Mouse (Mus musculus) fibroblast of lung, adult 2 months (primary cell): ENCODE data around the gene Fam25c.
A peak's percentile ranks its signal among the peaks of the same experiment; 100 is the strongest.
"Not testable (repeated sequence)": the region's sequence is repeated elsewhere in the genome, so short reads cannot be mapped to it uniquely, and the experiment has no call there.

Experiments
- DNase-seq: peaks from one replicate; pipeline ENCODE4 v3.0.0-alpha.2; 2011; ENCODE audit warnings: low read depth

Gene Fam25c

DNA sequence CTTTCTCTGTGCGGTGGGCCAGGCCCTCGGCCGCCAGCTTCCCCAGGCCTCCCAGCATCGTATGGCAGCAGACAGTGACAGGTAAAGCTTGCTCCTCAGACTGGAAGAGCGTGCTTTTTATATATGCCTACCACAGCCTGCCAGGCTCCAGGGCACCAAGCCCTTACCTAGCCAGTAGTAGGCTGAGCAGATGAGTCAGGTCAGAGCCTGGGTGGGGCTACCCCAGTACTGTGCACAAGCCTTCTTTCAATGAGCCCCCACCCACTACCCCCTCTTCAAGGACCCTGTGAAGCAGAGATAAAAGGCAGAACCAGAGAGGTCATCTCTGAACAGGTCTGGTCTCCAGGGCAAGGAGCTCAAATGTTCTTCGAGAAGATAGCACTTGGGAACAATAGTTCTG, at the start of gene Fam25c:
Fam25c (minus strand) TSS at position 133 of the 400 bp plus-strand sequence.
- no peak for DNase-seq

DNA sequence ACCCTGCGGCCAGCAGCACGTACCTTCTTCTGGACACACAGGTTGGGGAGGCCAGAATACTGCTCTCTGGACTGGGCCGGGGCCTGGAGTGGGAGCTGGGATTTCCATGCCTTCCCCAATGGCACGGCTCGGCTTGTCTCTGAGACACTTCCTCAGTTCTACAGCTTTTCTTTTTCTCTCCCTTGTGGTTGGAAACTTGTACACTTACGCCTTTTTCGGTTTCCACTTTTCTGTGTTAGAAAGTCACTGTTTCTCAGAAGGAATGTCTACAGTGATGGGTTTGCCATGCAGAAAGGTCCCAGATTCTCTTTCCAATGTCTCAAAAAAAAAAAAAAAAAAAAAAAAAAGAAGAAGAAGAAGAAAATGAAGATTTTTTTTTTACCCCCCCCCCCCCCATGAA, 48.2 kb upstream of the Fam25c start:
- no peak for DNase-seq

DNA sequence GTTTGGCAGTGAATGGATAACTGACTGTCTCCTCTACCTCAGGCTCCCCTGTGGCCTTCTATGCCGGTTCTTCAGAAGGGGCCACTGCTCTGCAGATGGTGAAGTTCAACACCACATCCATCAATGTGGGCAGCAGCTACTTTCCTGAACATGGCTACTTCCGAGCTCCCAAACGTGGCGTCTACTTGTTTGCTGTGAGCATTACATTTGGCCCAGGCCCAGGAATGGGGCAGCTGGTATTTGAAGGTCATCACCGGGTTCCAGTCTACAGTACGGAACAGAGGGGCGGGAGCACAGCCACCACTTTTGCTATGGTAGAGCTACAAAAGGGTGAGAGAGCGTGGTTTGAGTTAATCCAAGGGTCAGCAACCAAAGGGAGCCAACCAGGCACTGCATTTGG, 47.6 kb upstream of the Fam25c start:
- no peak for DNase-seq

DNA sequence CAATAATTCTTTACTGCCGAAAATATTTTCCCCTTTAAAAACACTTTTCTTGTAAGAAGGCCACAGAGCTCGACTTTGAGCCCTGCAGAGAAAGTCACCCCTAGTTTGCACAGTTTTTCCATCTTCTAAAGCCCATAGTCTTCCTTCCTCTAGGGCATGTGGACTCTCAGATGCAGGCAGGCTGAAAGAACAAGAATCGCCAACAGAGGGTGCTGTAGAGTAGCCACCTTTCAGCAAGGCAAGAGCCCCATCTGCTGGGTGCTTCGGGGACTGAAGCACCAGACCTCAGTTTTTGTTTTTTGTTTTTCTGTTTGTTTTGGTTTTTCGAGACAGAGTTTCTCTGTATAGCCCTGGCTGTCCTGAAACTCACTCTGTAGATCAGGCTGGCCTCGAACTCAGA, 45.9 kb upstream of the Fam25c start:
- DNase-seq, result peak; percentile 23

DNA sequence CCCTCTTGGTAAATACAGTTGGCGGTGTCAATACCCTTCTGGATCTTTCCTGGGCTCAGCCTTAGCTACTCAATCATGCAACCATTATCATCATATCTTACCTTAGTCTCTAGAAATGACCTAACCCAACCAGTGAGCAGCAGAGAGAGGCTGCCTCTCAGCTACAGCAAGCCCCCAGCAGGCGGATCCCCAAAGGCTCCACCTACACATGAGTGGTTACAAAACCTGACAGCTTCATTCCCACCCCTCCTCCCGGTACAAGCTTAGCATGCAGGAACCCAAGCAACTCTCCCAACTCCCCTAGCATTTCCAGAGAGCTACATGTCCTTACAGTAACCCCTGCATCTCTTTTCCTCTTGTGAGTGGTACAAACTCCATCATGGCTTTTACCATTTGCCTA, 44.8 kb upstream of the Fam25c start:
- no peak for DNase-seq

DNA sequence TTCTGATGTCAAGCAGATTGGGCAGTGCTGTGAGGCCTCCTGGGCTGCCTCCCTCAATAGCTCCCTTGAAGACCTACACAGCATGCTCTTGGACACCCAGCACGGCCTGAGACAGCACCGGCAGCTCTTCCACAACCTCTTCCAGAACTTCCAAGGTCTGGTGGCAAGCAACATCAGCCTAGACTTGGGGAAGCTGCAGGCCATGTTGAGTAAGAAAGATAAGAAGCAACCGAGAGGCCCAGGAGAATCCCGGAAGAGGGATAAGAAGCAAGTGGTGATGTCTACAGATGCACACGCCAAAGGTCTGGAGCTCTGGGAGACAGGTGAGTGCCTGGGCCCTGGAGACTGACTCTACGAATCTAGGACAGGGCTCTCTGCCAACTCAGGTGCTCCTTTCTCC, 44.1 kb upstream of the Fam25c start:
- no peak for DNase-seq

DNA sequence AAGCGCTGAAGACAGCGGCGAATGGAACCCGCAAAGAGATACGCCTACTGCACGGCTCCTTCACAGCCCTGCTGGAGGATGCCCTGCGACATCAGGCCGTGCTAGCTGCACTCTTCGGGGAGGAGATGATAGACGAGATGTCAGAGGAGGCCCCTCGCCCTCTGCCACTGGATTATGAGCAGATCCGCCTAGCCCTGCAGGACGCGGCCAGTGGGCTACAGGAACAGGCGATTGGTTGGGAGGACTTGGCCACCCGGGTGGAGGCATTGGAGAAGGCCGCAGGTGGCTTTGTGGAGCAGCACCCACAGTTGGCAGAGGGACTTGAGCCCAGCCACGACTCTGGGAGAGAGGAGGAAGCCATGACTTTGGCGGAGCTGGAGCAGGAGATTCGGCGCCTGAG, 43.7 kb upstream of the Fam25c start:
- DNase-seq, result no peak

DNA sequence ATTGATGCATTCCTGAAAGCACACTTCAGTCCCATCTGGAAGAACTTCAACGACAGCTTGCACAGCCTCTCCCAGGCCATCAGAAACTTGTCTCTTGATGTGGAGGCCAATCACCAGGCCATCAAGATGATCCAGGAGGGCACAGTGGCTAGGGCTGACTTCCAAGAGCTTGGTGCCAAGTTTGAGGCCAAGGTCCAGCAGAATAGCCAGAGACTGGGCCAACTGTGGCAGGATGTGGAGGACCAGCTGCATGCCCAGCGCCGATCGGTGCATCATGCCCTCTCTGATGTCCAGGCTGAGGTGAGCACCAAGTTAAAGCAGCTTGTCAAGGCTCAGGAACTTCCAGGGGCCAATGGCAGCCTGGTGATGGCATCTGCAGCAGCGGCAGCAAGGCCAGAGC, 42.6 kb upstream of the Fam25c start:
- no peak for DNase-seq

DNA sequence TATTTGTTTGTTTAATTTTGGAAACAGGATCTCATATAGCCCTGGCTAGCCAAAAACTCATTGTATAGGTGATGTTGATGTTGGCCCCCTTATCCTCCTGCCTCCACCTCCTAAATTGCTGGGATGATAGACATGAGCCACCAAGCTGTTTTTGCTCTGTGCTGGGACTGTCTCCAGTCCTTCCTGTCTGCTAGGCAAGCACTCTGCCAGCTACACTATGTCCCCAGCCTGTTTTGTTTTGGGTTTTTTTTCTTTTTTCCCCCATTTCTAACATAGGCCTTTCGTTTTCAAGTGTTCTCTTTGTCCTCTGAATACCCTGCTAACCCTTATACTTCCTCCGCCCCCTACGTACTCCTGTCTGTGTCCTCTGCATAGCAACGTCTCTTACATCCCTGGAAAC, 38.1 kb upstream of the Fam25c start:
- DNase-seq, result no peak

DNA sequence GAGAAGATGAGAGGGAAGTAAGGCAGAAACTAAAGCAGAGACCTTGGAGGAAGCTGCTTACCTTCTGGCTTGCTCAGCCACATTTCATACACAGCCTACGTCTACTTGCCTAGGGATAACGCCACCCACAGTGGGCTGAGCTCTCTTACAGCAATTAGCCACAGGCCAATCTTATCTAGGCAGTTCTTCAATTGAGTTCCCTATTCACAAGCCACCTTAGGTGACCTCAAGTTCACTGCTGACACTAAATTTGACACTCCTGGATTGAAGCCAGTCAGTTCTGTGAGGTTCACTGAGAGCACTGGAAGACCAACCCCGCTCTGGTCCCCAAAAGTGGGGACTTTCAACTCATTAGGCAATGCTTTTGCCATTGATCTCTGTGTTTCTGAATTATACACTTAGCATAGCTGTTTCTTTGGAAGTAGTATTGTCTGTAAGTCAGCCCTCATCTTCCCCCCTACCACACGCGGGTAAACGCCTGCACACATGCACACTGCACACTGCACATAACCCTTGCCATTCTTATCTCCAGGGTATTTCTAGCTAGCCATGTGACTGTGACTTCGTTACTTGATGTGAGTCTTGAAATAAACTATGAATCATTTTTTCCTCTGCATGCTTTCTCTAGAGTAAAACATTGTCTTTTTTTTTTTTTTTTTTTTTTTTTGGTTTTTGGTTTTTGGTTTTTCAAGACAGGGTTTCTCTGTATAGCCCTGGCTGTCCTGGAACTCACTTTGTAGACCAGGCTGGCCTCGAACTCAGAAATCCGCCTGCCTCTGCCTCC, 27.9 kb upstream of the Fam25c start:
- DNase-seq, result no peak

DNA sequence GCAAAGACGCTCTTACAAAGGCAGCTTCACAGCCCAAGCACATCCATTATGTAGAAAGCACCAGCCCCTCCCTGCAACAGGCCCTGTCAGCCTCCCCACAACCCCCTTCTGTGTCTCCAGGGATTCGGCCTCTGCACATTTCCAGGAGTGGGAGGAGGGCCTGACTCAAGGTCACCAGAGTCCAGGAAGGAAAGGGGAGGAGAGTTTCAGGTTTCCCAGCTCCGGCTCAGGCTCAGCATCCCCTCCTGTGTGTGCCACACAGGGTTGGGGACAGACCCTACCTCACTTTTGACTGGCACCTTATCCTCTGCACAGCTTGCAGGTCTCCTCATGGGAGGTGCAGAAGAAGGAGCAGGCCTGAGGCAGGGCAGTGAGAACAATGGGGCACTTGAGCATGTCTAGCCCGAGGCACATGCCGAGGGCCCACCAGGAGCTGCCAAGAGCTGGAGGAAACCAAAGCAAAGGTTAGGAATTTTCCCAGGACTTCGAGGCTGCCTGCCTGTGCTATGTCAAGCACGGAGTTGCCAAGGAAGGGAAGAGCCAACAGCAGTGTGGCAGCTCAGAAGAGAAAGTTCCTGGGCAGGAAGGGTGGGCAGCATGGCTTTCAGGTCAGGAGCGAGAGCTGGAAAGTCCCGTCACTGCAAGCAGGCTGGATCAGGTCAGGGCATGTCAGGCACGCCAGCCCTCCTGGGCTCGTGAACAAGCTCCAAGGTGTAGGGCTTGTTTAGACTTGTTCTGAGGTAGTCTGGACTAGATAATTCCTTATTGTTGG, 23.5 kb upstream of the Fam25c start:
- peak; percentile 94 for DNase-seq

DNA sequence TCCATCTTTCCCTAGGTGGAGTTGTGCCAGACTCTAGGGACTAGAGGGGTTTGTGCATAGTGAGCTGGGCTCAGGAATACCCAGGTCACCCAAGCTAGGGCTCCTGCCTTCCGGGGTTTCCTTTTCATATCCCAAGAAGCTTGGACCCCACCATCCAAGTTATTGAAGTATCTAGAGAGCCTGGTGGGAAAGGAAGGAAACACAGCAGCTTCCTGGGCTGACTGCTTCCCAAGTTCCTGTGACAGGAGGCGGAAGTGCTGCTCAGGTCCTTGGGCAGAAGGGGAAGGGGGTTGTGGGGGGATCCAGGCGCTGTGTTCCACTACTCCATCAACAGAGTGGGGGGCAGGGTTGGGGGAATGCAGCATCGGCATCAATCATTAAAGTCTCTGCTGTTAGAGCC, 21.9 kb upstream of the Fam25c start:
- no peak for DNase-seq

DNA sequence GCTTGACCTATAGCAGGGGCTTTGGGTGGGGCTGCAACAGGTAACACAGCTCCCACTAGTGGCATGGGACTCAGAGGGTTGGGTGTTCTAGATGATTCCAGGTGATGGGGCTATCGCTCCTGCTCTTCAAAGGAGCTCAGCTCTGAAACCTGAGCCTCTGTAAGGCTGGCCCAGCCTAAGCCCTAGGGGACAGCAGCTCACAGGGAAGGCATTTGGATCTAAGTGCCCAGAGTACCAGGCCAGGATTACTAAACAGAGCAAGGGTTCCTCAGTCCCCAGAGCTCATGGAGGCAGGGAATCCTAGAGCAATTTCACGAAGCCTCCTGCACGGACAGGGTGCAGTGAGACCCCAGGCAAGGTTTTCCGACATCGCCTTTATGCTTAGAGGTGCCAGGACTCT, 20.7 kb upstream of the Fam25c start:
- no peak for DNase-seq

DNA sequence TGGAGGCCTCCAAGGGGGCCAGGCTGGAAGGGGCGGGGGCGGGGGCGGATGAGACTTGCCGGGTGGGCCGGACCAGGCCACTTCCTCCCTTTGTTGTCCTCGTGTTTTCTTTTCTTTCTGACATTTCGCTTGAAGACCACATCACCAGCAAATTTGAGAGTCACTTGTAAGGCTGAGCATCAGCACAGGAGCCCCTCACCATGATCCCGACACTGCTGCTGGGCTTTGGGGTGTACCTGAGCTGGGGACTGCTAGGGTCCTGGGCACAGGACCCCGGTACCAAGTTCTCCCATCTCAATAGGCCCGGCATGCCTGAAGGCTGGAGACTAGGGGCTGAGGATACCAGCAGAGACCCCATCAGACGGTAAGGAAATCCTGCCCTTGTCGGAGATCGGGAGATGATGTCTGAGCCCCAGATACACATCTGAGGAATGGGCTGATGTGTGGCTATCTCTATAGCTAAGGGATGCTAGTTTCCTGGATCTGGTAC, 20.2 kb upstream of the Fam25c start, which contains the start of gene Mmrn2:
Mmrn2 (plus strand) TSS at position 51 of the 490 bp plus-strand sequence.
- no peak for DNase-seq

DNA sequence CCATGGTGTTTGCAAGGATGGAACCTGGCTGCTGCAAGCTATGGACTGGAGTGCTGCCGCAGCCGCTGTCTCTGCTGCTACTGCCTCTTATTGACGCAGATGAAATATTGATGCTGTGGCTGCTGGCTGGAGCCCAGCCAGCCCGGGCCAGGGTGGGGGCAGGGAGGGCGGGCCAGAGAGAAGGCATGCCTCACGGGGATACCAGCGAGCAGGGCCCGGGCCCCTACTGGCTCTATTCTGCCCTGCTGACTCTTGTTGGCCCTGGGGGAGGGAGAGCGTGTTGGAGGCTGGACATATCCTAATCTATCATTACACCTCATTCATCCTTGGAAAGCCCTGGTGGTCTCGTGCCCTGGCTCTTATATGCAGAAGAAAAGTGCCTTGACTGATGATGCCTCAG, 19.3 kb upstream of the Fam25c start, which contains the start of gene Sncg:
Sncg (minus strand) TSS at position 213 of the 400 bp plus-strand sequence.
- no peak for DNase-seq

DNA sequence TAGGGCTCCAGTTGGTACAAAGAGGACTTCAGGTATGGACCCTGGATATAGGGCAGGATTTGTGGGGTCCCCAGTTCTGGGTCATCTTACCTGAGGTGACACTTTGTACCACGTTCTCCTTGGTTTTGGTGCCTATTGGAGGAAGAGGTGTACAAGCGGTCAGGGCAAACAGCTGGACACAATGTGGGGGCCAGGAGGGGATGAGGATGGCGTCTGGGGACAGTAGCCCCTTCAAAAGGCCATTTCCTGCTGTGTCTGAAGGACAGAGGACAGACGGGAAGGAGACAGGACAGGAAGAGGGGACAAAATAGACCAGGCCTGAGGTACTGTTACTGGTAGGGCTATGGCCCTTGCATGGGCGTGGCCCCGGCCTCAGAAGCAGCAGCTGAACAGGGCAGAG, 18.3 kb upstream of the Fam25c start:
- no peak for DNase-seq

DNA sequence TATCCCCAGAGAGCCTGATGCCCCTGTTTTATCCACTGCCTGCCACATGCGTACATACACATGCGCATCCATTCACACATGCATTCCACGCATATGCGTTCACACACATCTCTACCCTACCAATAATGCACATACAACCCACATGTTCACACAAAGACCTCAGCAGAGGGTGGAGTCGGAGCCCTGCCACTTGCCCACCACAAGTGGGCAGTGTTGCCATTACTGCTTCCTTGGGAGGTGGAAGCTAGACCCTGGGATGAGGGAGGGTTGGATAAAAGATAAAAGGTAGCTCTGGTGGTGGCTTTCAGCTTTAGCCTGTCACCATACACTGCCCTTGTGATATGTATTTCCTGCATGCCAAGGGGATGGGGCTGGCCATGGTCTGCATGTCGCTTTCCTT, 17.4 kb upstream of the Fam25c start:
- no peak for DNase-seq

DNA sequence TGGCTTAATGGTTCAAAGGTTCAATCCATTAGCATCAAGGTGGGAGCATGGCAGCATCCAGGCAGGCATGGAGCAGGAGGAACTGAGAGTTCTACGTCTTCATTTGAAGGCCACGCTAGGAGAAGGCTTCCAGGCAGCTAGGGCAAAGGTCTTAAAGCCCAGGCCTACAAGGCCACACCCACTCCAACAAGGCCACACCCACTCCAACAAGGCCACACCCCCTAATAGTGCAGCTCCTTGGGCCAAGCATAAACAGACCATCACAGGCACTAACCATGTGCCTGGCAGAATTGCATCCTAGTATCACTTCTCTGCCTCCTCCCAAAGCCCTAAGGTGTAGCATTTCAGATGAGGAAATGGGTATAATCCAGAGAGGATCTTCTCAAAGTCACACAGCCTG, 16.5 kb upstream of the Fam25c start:
- DNase-seq, result no peak

DNA sequence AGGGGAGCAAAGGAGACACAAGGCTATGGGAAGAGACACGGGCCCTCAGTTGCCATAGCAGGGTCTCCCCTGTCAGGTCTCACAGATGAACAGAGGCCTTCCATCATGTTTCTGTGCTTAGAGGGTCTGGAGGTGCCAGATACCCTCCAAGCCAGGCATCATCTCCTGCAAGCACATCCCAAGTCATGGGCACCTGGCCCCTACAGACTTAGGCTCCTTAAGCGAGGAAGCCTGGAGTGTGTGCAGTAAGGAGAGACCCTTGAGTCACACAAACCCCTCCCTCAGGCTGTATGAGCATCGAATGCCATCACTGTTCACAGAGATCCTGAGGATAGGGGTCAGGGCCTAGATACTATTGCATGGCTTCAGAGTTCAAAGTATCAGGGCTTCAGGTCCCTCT, 15.7 kb upstream of the Fam25c start:
- DNase-seq, result no peak

DNA sequence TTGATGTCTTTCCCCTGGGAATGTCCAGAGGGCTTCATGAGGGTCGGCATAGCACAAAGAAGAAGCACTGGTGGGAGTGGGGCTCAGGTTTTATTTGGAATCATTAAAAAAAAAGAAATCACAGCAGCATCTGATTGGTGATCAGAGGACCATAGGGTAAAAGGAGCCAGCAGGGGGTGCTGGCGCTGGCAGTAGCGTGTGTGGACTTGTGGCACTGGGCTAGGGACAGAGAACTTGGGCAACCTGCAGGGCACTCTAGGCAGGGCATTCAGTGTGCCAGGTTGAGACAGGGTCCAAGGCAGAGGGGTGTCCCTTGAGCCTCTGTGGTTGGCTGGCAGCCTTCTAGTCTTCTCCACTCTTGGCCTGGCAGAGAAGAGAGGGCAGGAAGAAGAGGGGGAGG, 15.0 kb upstream of the Fam25c start:
- DNase-seq, result no peak

DNA sequence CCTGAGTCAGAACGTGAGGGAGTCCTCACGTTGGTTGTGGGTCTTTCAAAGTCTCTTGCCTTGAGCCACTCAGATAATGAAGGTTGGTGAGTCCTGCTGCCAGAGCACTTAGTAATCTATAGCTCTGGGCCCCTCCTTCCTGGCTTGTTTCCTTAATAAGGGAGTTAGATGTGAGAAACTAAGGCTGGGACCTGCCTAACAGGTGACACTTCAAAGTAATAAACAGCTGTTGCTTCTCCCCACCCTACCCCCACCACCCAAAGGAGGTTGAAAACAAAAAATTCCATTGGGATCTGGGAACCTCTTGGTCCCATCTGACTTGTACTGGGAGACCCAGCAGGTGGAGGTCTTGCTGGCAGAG, 9.9 kb upstream of the Fam25c start:
- no peak for DNase-seq

DNA sequence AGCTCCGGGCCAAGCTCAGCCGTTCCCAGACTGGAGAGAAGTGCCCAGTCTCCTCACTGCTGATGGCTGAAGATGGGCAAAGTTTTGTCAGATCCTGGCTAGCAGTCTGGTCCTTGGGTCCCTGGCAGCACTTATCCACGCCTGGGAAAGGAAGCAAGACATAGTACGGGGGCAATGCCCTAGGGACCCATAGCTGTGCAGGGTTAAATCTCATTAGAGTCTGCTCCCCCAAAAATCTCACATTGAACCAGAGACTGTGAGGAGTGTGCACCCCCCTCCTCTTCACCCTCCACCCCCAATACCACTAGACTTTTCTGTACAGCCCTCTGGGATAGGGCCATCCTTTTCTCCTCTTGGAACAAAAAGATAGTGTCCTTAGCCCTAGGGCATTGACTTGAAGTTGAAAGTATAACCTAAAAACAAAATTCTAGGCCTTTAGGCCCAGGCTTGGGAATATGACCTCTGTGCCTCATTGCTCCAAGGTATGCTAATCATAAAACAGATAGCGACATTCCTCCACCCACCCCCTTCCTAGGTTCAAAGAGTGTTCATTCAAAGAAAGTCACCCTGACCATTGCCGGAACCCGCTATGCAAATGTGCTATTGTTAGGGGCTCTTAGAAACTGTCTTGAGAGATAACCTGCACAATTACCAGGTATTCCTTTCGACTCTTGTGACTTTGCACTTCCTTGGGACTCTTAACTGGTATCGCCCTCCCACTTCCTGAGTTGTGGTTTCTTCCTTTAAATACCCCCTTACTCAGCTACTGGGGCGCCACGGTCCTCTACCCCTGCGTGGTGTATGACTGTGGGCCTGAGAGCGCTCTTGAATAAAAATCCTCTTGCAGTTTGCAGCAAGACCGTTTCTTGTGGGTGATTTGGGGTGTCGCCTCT, 9.3 kb upstream of the Fam25c start:
- not testable (repeated sequence) for DNase-seq
